Mouse (Mus musculus): Measurements from ENCODE around the gene Map3k4. TPM values are rescaled to one million over a fixed set of nuclear protein-coding genes. Genes with fewer than 3 reads are reported as not detected.

The Map3k4 gene
- 50.5 and 106 TPM in 2 replicates for polyA plus RNA-seq (2012; ENCODE audit: low replicate concordance)

DNA sequence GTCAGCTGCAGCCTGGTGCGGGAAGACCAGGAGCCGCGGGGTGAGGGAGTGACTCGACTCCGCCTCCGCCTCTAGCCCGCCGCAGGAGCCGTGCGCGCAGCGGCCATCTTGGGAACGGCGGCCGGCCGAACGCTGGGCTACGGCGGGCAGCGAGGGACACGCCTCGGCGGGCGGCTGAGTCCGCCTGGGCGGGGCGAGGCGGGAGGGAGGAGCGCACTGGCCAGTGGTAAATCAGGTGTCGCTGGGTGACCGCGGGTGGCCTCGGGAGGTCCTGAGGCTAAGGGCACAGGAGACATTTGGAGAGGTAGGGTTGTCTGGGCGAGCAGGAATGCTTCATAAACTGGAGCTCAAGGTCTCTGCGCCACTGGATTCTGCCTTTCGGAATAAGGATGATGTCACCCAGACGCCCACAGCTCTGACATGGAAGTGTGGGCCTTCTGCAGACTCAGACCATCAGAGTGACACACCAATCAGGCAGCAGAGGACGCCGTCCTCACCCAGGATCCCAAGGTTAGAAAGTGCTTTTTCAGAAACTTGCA, at the start of gene Map3k4:
Gene Map3k4, minus strand, starts transcription at position 134 of the 539 bp plus-strand sequence.

Other genes with a start within 250 kb of the Map3k4 start
- 16.4 and 16.9 TPM in 2 replicates for gene Agpat4, start 200.1 kb downstream of the Map3k4 start, polyA plus RNA-seq (2012; ENCODE audit: low replicate concordance)
- not detected in 2 replicates for gene Plg, start 59.8 kb upstream of the Map3k4 start, polyA plus RNA-seq (2012; ENCODE audit: low replicate concordance)
- gene Slc22a3, start 188.9 kb upstream of the Map3k4 start, polyA plus RNA-seq (2012; ENCODE audit: low replicate concordance), result 1.3 TPM in 2 replicates

Data from leukemia stem cell, adult 10-12 weeks (primary cell).